Mouse (Mus musculus) liver, postnatal 0 days (tissue): ENCODE measurements around the gene Pip4k2a. TPM values are rescaled to one million over a fixed set of nuclear protein-coding genes. Genes with fewer than 3 reads are reported as not detected.
A peak's percentile ranks its signal among the peaks of the same experiment; 100 is the strongest.

Experiments
- ATAC-seq: fragments of 200-750 bp; cut with Nextera tagmentation; 2 replicates; pipeline ENCODE4 v1.8.0; 2017; ENCODE audit warnings: mild to moderate bottlenecking, moderate library complexity
- DNase-seq: peaks from one replicate; pipeline ENCODE4 v3.0.0-alpha.2; 2016
- H3K27ac ChIP-seq: fragments of 300-500 bp; sonication (generic); 2 replicates; pipeline ENCODE4 v1.5.1; 2014; ENCODE audit warnings: antibody characterized with exemption, moderate library complexity, mild to moderate bottlenecking, low read depth
- H3K27me3 ChIP-seq: fragments of 300-500 bp; sonication (generic); 2 replicates; pipeline ENCODE4 v1.6.1; 2014; ENCODE audit warnings: low read length, control low read depth, mixed read lengths; ENCODE audit not compliant: insufficient read depth
- H3K36me3 ChIP-seq: fragments of 300-500 bp; sonication (generic); replicated peaks from 2 replicates; pipeline ENCODE4 v1.6.1; 2014; ENCODE audit warnings: mild to moderate bottlenecking, control low read depth, low read length, moderate library complexity, mixed read lengths; ENCODE audit not compliant: insufficient read depth
- H3K4me1 ChIP-seq: fragments of 300-500 bp; sonication (generic); 2 replicates; pipeline ENCODE4 v1.6.1; 2014; ENCODE audit warnings: antibody characterized with exemption, mild to moderate bottlenecking, control low read depth; ENCODE audit not compliant: insufficient read depth
- H3K4me2 ChIP-seq: fragments of 300-500 bp; sonication (generic); 2 replicates; pipeline ENCODE4 v1.6.1; 2014; ENCODE audit warnings: low read depth, mild to moderate bottlenecking, low read length, moderate library complexity, mixed read lengths
- H3K4me3 ChIP-seq: fragments of 300-500 bp; sonication (generic); 2 replicates; pipeline ENCODE4 v1.5.1; 2014; ENCODE audit warnings: low read depth, low read length
- H3K9ac ChIP-seq: fragments of 300-500 bp; sonication (generic); replicated peaks from 2 replicates; pipeline ENCODE4 v1.6.1; 2014; ENCODE audit warnings: mild to moderate bottlenecking, moderate library complexity
- H3K9me3 ChIP-seq: fragments of 300-500 bp; sonication (generic); 2 replicates; pipeline ENCODE4 v1.6.1; 2016; ENCODE audit warnings: mild to moderate bottlenecking, control low read depth, low read length, mixed read lengths
- CTCF ChIP-seq: sonication (generic); IDR thresholded peaks from 2 replicates; pipeline ENCODE4 v1.5.1; 2016; ENCODE audit warnings: antibody characterized with exemption, low read depth
- EP300 ChIP-seq: IDR thresholded peaks from 2 replicates; pipeline ENCODE4 v1.6.1; 2016; ENCODE audit warnings: antibody characterized with exemption, low read depth, mild to moderate bottlenecking
- WGBS: fragments of 180-500 bp; shearing (Covaris S2); extraction: QIAGEN DNeasy Blood & Tissue Kit; methylation state at CpG from one replicate; pipeline ENCODE4 v1.1.7; 2014; ENCODE audit not compliant: insufficient replicate concordance; 5-methylcytosine and 5-hydroxymethylcytosine counted together
- polyA plus RNA-seq: library from polyadenylated mRNA; unstranded; fragments of >200 nt; fragmentation: Nextera tagmentation; extraction: Ambion mirVana; gene quantifications from 2 replicates; pipeline ENCODE4 v1.2.1, GENCODE M21; 2015

The Pip4k2a gene
- polyA plus RNA-seq, 1 experiment from 2014 or later: 8.0 TPM

DNA sequence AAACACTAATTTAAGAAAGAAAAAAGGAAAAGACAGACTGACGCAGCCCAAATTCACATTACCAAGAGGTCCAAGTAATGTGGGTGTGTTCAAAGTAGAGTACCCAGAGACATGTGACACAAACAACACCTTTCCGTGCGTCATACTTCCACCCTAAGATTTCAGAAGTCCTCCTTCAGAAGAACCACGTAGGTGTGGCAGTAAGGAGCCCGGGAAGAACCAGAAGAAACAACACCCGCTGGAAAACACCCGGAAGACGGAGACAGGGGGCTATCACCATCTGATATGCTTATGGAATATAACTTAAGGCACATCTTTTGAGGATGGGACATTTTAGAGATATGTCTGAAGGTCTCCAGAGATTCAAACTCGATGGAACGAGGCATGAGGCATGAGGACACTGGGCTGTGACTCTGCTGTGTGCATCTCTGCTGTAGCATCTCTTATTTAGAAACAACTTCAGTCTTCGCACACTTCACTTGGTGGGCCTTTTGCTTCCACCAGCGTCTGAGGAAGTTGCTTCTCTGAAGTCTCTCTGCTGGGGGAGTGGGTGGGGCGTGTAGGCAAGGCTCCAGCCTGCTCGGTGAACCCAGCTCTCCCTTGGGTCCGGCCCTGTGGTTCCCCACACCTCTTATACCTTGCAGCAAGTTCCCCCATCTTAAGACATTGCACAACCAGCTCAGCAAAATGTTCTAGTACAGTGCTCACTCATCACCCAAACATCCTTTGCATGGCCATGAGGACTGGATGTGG is 13.7 kb downstream of the Pip4k2a start:
- Histone ChIP-seq H3K36me3 (no peaks in the 10 kb centered on the region), H3K9me3 (no peaks in the 10 kb centered on the region), H3K4me3 (no peak overlapping the region), H3K4me2 (0 out of 2 replicates have a peak overlapping the region, but pooled peaks have one; percentile 6), H3K9ac (no peak overlapping the region), H3K27ac (peak overlapping the region; percentile 22; the same call in 1 of the 2 replicates), H3K27me3 (no peaks in the 10 kb centered on the region), H3K4me1 (peaks cover 8% of the 10 kb centered on the region; the same call in 1 of the 2 replicates)
- TF ChIP-seq CTCF (no peak), EP300 (no peak)
- peak; percentile 63 for DNase-seq
- 77% methylated on average over 15 of the region's 15 CpGs for WGBS
- no peak for ATAC-seq

DNA sequence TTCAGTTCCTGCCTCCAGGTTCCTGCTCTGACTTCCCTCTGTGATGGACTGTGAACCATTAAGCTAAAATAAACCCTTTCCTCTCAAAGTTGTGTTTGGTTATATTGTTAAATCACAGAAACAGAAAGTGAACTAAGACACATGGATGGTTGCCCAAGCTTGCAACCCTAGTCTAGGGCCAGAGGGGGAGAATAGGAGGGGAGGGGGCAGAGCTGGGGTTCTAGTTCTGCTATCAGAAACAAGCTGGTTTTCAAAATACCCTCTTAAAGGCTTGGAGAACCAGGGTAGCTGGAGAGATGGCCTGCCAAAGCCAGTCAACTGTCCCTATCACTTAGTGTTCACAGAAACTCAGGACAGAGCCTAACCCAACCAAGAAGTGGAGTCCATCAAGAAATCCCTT is 14.4 kb downstream of the Pip4k2a start:
- H3K4me3 ChIP-seq: no peak overlapping the region
- H3K27me3 ChIP-seq: no peaks in the 10 kb centered on the region
- TF ChIP-seq CTCF (no peak), EP300 (no peak)
- H3K27ac ChIP-seq: no peak overlapping the region
- H3K36me3 ChIP-seq: no peaks in the 10 kb centered on the region
- DNase-seq (no peak), ATAC-seq (no peak)
- H3K4me2 ChIP-seq: no peak overlapping the region
- no peaks in the 10 kb centered on the region for H3K9me3 ChIP-seq
- no peak overlapping the region for H3K9ac ChIP-seq
- H3K4me1 ChIP-seq: 0 out of 2 replicates have a peak, but pooled peaks cover 3% of the 10 kb centered on the region

DNA sequence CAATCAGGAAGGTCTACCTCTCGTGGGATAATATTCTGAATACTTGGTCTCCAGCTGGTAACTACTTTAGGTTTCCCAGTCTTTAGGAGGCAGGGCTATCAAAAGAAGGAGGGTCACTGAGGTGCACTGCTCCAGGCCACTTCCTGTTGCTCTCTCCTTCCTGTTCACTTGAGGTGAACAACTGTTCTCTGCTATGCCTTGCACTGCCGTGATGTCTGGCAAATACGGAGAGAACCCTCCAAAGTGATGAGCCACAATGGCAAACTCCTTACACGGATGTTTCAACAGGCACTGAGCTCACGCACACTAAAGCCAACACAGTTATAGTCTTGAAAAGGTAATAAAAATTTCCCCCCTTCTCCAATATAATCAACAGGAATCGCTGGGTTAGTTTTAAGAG is 15.3 kb downstream of the Pip4k2a start:
- no peak overlapping the region for H3K4me3 ChIP-seq
- no peak overlapping the region for H3K9ac ChIP-seq
- no peak overlapping the region for H3K27ac ChIP-seq
- H3K4me2 ChIP-seq: no peak overlapping the region
- no peaks in the 10 kb centered on the region for H3K27me3 ChIP-seq
- no peaks in the 10 kb centered on the region for H3K36me3 ChIP-seq
- no peak for TF ChIP-seq EP300
- TF ChIP-seq CTCF: no peak
- 0 out of 2 replicates have a peak, but pooled peaks cover 3% of the 10 kb centered on the region for H3K4me1 ChIP-seq
- WGBS: 64% methylated on average over 6 of the region's 6 CpGs
- no peak for DNase-seq
- no peaks in the 10 kb centered on the region for H3K9me3 ChIP-seq
- no peak for ATAC-seq

DNA sequence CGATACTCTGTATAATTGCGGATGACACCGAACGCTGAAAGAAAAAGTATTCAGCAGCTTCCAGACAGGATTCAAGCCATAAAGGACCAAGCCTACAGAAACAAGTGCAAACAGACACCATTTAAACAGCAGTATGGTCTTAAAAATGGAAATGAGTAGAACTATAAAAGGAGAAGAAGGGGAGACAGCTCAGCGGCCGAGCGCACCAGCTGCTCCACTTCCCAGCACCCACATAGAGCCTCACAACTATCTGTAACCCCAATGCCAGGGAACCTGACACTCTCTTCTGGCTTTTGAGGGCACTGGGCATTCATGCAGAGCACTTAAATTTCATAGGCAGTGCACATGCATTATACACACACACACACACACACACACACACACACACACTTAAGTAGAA is 18.3 kb downstream of the Pip4k2a start:
- ATAC-seq: no peak
- no peak for DNase-seq
- Histone ChIP-seq H3K4me1 (0 out of 2 replicates have a peak, but pooled peaks cover 3% of the 10 kb centered on the region), H3K27me3 (no peaks in the 10 kb centered on the region), H3K9ac (no peak overlapping the region), H3K27ac (no peak overlapping the region), H3K4me2 (no peak overlapping the region), H3K9me3 (no peaks in the 10 kb centered on the region), H3K4me3 (no peak overlapping the region), H3K36me3 (no peaks in the 10 kb centered on the region)
- 82% methylated on average over 7 of the region's 7 CpGs for WGBS
- TF ChIP-seq EP300 (no peak), CTCF (no peak)

DNA sequence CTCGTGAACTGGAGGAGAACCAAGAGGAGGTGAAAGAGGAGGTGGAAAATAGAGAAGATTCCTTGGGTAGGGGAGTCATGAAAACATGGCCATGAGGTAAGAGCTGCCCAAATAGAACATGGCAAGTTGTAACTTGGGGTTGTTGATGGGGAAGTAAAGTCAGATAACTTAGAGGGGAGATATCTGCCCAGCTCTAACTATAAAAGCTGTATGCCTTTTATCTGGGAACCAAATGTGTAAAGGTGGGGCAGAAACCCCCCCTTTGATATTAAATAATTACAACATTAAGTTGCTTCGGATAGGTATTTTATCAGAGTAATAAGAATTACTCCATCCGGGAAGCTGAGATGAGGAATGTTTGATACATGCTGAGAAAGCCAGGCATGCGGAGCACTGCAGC is 18.9 kb downstream of the Pip4k2a start:
- ATAC-seq (no peak), DNase-seq (no peak)
- H3K9me3 ChIP-seq: no peaks in the 10 kb centered on the region
- 81% methylated on average over 4 of the region's 4 CpGs for WGBS
- TF ChIP-seq CTCF (no peak), EP300 (no peak)
- no peaks in the 10 kb centered on the region for H3K27me3 ChIP-seq
- no peak overlapping the region for H3K9ac ChIP-seq
- no peak overlapping the region for H3K27ac ChIP-seq
- H3K4me1 ChIP-seq: 0 out of 2 replicates have a peak, but pooled peaks cover 3% of the 10 kb centered on the region
- H3K36me3 ChIP-seq: no peaks in the 10 kb centered on the region
- no peak overlapping the region for H3K4me2 ChIP-seq
- no peak overlapping the region for H3K4me3 ChIP-seq

DNA sequence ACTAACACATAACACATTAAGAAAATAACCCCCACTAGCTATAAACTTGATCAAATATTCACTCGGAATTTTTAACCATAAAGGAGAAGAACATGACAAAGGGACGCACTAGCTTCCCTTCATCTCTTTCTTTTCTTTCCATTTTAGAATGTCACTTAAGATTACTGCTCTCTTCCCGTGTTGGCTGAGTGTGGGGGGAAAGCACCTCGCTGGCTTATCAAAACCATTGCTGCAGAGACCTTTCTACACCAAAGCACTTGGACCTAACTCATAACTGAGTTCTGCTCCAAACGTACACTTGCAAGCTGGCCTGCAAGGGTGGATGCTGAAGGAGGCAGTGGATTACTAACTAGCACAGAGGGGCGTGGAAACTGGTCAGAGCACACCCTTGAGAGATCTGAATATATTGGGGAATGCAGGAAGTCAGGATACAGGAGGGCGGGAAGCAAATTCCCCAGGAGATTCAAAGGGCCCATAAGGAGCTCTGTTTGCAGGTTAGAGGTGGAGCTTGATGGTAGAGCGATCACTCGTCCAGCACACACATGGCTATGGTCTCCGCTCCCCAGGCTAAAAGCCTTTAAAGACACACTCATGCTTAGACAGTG is 20.6 kb downstream of the Pip4k2a start:
- no peaks in the 10 kb centered on the region for H3K4me1 ChIP-seq
- H3K9ac ChIP-seq: no peak overlapping the region
- H3K4me3 ChIP-seq: no peak overlapping the region
- no peaks in the 10 kb centered on the region for H3K36me3 ChIP-seq
- H3K9me3 ChIP-seq: peaks cover 3% of the 10 kb centered on the region; the same call in 1 of the 2 replicates
- ATAC-seq (no peak), DNase-seq (no peak)
- 0 out of 2 replicates have a peak overlapping the region, but pooled peaks have one; percentile 0 for H3K27ac ChIP-seq
- WGBS: 73% methylated on average over 10 of the region's 10 CpGs
- H3K4me2 ChIP-seq: no peak overlapping the region
- TF ChIP-seq EP300: no peak
- no peaks in the 10 kb centered on the region for H3K27me3 ChIP-seq
